Mouse (Mus musculus) embryonic stem cell, embryonic (primary cell): ENCODE measurements around the gene S1pr2.

Source experiments
- CTCF ChIA-PET, 4 experiments: fragments of 300-600 bp in 2 of 4; fragments of 350-600 bp in 2 of 4; sonication (Branson Sonifier 250); formaldehyde crosslinking; loops; one replicate each; lab custom pipeline; 2022; ENCODE audit warnings: inconsistent platforms in 2 of 4; lab: Charles Lee
- POLR2A ChIA-PET, 4 experiments: fragments of 300-600 bp in 2 of 4; fragments of 350-600 bp in 2 of 4; sonication (Branson Sonifier 250); formaldehyde crosslinking; loops; one replicate each; lab custom pipeline; 2022; ENCODE audit warnings: antibody characterized with exemption in 4 of 4, inconsistent platforms in 1 of 4; lab: Charles Lee

S1pr2 gene

GRCm38 (mm10) chr9:20976216-20976960 lies at the start of gene S1pr2:
Gene S1pr2, minus strand, starts transcription at chr9:20976781.
- ChIA-PET POLR2A (interaction anchor here (0.6 to 22.4 kb wide), 51 partner anchors 9 to 340 kb away, joined by 3 to 411 read pairs (median 5); partner anchors contain the start of genes Gm38431 (in 3 of the 4), Icam1 (in 3 of the 4), Mrpl4 (in 3 of the 4) and Raver1 (in 3 of the 4)), CTCF (interaction anchor here in 2 of 4 experiments (0.7 to 2.1 kb wide), 9 partner anchors 9 to 88 kb away, joined by 3 to 11 read pairs (median 4); partner anchors contain the start of genes Dnmt1 (in 1 of the 2), Eif3g (in 1 of the 2) and Icam4 (in 1 of the 2))

GRCm38 (mm10) chr9:21025258-21025810 lies 48.8 kb upstream of the S1pr2 start:
- POLR2A ChIA-PET: interaction anchor here in 3 of 4 experiments (0.6 to 12.3 kb wide), 24 partner anchors 8 to 268 kb away, joined by 3 to 264 read pairs (median 6); partner anchors contain the start of genes Gm38431 (in 3 of the 3), Icam1 (in 3 of the 3), Raver1 (in 3 of the 3) and Mrpl4 (in 1 of the 3)
- CTCF ChIA-PET: no interaction called here

GRCm38 (mm10) chr9:21022726-21023125 lies 46.1 kb upstream of the S1pr2 start:
- POLR2A ChIA-PET: interaction anchor here in 3 of 4 experiments (0.6 to 12.3 kb wide), 18 partner anchors 6 to 275 kb away, joined by 3 to 264 read pairs (median 4); partner anchors contain the start of genes Gm38431 (in 1 of the 3), Icam1 (in 1 of the 3), Icam5 (in 1 of the 3) and Raver1 (in 1 of the 3)
- CTCF ChIA-PET: interaction anchor here in 3 of 4 experiments (0.9 to 2.0 kb wide), 3 partner anchors 8 to 22 kb away, joined by 3 to 11 read pairs (median 3); partner anchors contain the start of gene Icam5 (in 1 of the 3)

- CTCF ChIA-PET: interaction anchor here in 3 of 4 experiments (0.6 to 2.0 kb wide), 6 partner anchors 9 to 340 kb away, joined by 3 to 11 read pairs (median 3); partner anchors contain the start of gene Icam5 (in 1 of the 3)
- POLR2A ChIA-PET: interaction anchor here in 3 of 4 experiments (0.6 to 12.3 kb wide), 22 partner anchors 5 to 275 kb away, joined by 3 to 264 read pairs (median 4); partner anchors contain the start of genes Icam5 (in 2 of the 3), Gm38431 (in 1 of the 3), Icam1 (in 1 of the 3) and Raver1 (in 1 of the 3)
These were observed 45.7 kb upstream of the S1pr2 start for GRCm38 (mm10) chr9:21022288-21022687.

- ChIA-PET POLR2A (interaction anchor here (0.7 to 2.8 kb wide), 13 partner anchors 9 to 69 kb away, joined by 3 to 14 read pairs (median 5); partner anchors contain the start of gene Icam5 (in 2 of the 4)), CTCF (interaction anchor here in 2 of 4 experiments (1.1 to 2.0 kb wide), 3 partner anchors 9 to 199 kb away, joined by 3 to 11 read pairs (median 4); partner anchors contain the start of gene Icam5 (in 1 of the 2))
These were observed 44.8 kb upstream of the S1pr2 start for GRCm38 (mm10) chr9:21021363-21021762.

GRCm38 (mm10) chr9:21018600-21018999 lies 42.0 kb upstream of the S1pr2 start:
- POLR2A ChIA-PET: interaction anchor here in 3 of 4 experiments (0.6 to 7.0 kb wide), 15 partner anchors 8 to 160 kb away, joined by 3 to 264 read pairs (median 4); partner anchors contain the start of genes Gm38431 (in 1 of the 3), Icam4 (in 1 of the 3), Icam5 (in 1 of the 3) and Raver1 (in 1 of the 3)
- CTCF ChIA-PET: no interaction called here

- POLR2A ChIA-PET: interaction anchor here in 3 of 4 experiments (0.5 to 7.0 kb wide), 53 partner anchors 9 to 273 kb away, joined by 3 to 264 read pairs (median 4); partner anchors contain the start of genes Icam4 (in 3 of the 3), Icam5 (in 3 of the 3), Gm38431 (in 2 of the 3) and Raver1 (in 2 of the 3)
- CTCF ChIA-PET: interaction anchor here in 2 of 4 experiments (1.2 to 2.2 kb wide), 5 partner anchors 13 to 203 kb away, joined by 3 to 10 read pairs (median 6); partner anchors contain the start of genes Eif3g (in 1 of the 2) and Icam4 (in 1 of the 2)
These were observed 40.6 kb upstream of the S1pr2 start for GRCm38 (mm10) chr9:21017177-21017575.

- ChIA-PET POLR2A (interaction anchor here (0.5 to 7.0 kb wide), 125 partner anchors 10 to 416 kb away, joined by 3 to 264 read pairs (median 4); partner anchors contain the start of genes Mrpl4 (in 4 of the 4), Eif3g (in 3 of the 4), Icam4 (in 3 of the 4) and Icam5 (in 3 of the 4)), CTCF (interaction anchor here in 3 of 4 experiments (0.5 to 2.2 kb wide), 9 partner anchors 13 to 204 kb away, joined by 3 to 20 read pairs (median 4); partner anchors contain the start of genes Icam4 (in 2 of the 3) and Eif3g (in 1 of the 3))
These were observed 40.0 kb upstream of the S1pr2 start for GRCm38 (mm10) chr9:21016331-21017176.

GRCm38 (mm10) chr9:21015571-21016130 lies 39.1 kb upstream of the S1pr2 start, which contains the start of gene Icam1:
Gene Icam1, plus strand, starts transcription at chr9:21015985.
- CTCF ChIA-PET: interaction anchor here (0.5 to 2.2 kb wide), 8 partner anchors 14 to 205 kb away, joined by 3 to 20 read pairs (median 4); partner anchors contain the start of genes Icam4 (in 2 of the 4) and Eif3g (in 1 of the 4)
- POLR2A ChIA-PET: interaction anchor here (0.6 to 7.0 kb wide), 112 partner anchors 9 to 417 kb away, joined by 3 to 264 read pairs (median 5); partner anchors contain the start of genes Eif3g (in 4 of the 4), Mrpl4 (in 4 of the 4), Icam4 (in 3 of the 4) and Icam5 (in 3 of the 4)

GRCm38 (mm10) chr9:21014691-21015570 lies 38.4 kb upstream of the S1pr2 start:
- POLR2A ChIA-PET: interaction anchor here (0.6 to 7.0 kb wide), 123 partner anchors 8 to 1365 kb away, joined by 3 to 264 read pairs (median 5); partner anchors contain the start of genes Mrpl4 (in 4 of the 4), Eif3g (in 3 of the 4), Gm38431 (in 3 of the 4) and Icam5 (in 3 of the 4)

GRCm38 (mm10) chr9:21012368-21012767 lies 35.8 kb upstream of the S1pr2 start:
- POLR2A ChIA-PET: interaction anchor here (0.6 to 6.7 kb wide), 19 partner anchors 9 to 208 kb away, joined by 3 to 51 read pairs (median 4); partner anchors contain the start of genes Gm38431 (in 2 of the 4), Icam5 (in 2 of the 4) and Raver1 (in 2 of the 4)
- CTCF ChIA-PET: interaction anchor here (0.6 to 1.9 kb wide), 10 partner anchors 9 to 827 kb away, joined by 3 to 15 read pairs (median 4); partner anchors contain the start of genes Icam4 (in 2 of the 4) and Icam5 (in 1 of the 4)

More at GRCm38 (mm10) chr9:21014691-21015570, 38.4 kb upstream of the S1pr2 start:
- CTCF ChIA-PET: interaction anchor here (0.6 to 2.2 kb wide), 10 partner anchors 15 to 265 kb away, joined by 3 to 20 read pairs (median 6); partner anchors contain the start of genes Icam4 (in 2 of the 4) and Ppan (in 1 of the 4)

- POLR2A ChIA-PET: interaction anchor here (0.7 to 6.7 kb wide), 20 partner anchors 9 to 209 kb away, joined by 3 to 51 read pairs (median 4); partner anchors contain the start of genes Gm38431 (in 2 of the 4), Icam5 (in 2 of the 4) and Raver1 (in 2 of the 4)
- CTCF ChIA-PET: interaction anchor here in 3 of 4 experiments (0.6 to 1.9 kb wide), 6 partner anchors 10 to 156 kb away, joined by 3 to 15 read pairs (median 4); partner anchors contain the start of genes Icam4 (in 2 of the 3) and Icam5 (in 1 of the 3)
These were observed 35.3 kb upstream of the S1pr2 start for GRCm38 (mm10) chr9:21011846-21012312.

GRCm38 (mm10) chr9:21010939-21011541 lies 34.5 kb upstream of the S1pr2 start:
- ChIA-PET POLR2A (interaction anchor here in 3 of 4 experiments (0.6 to 6.7 kb wide), 15 partner anchors 8 to 130 kb away, joined by 3 to 51 read pairs (median 3); partner anchors contain the start of genes Gm38431 (in 1 of the 3), Icam5 (in 1 of the 3) and Raver1 (in 1 of the 3)), CTCF (interaction anchor here in 3 of 4 experiments (0.6 to 1.9 kb wide), 7 partner anchors 18 to 419 kb away, joined by 3 to 15 read pairs (median 4); partner anchors contain the start of genes Icam4 (in 1 of the 3) and Icam5 (in 1 of the 3))
